ENCODE assay signal across 8 mouse cellular contexts in genomic region chr4:147936331-147936954, GRCm38 (mm10). TPM values are rescaled to one million over a fixed set of nuclear protein-coding genes. Genes with fewer than 3 reads are reported as not detected.
A peak's percentile ranks its signal among the peaks of the same experiment; 100 is the strongest.
DNase-seq lines count a peak whose midpoint lies in the region; ATAC-seq and TF ChIP-seq lines count a peak whose summit lies in the region.

TSS of gene Plod1 (minus strand) at chr4:147936767.

- CTCF ChIA-PET in Patski (lab: Charles Lee): interaction anchor here (1.4 kb wide), 1 partner anchor 17 kb away, joined by 4 read pairs; no protein-coding TSS in a partner anchor

- H3K27ac ChIP-seq in hindbrain, embryonic 11.5 days (ENCODE audit: low read depth, low read length): peak within 1 kb of the TSS; percentile 42; the same call in 1 of the 2 replicates
- H3K27ac ChIP-seq in lung, embryonic 16.5 days (ENCODE audit: low read length): peak within 1 kb of the TSS; percentile 65

- DNase-seq in Patski (ENCODE audit: low read depth, low spot score): no peak
- DNase-seq in cerebellum, postnatal 25 days: peak; percentile 74 to 85
- peak; percentile 52 to 71 for DNase-seq in frontal cortex, postnatal 14 days (ENCODE audit: low spot score in 2 of 2)
- DNase-seq in hindbrain, embryonic 11.5 days (ENCODE audit: low spot score): peak; percentile 82
- peak; percentile 74 for DNase-seq in layer of hippocampus, adult 9-11 months
- peak; percentile 78 for DNase-seq in ovary, adult 18-20 months (ENCODE audit: low spot score)
- DNase-seq in thymus, postnatal 10 days (ENCODE audit: low spot score in 2 of 2): peak; percentile 52 to 72

- no peaks in the 10 kb centered on the region for H3K36me3 ChIP-seq in hindbrain, embryonic 11.5 days (ENCODE audit: control insufficient read depth, insufficient read depth, low read length)
- no peaks in the 10 kb centered on the region for H3K36me3 ChIP-seq in lung, embryonic 16.5 days (ENCODE audit: control insufficient read depth, insufficient read depth, low read length)

- no peaks in the 10 kb centered on the region for H3K27me3 ChIP-seq in Patski
- H3K27me3 ChIP-seq in hindbrain, embryonic 11.5 days (ENCODE audit: control insufficient read depth, insufficient read depth, low read length): no peaks in the 10 kb centered on the region
- H3K27me3 ChIP-seq in lung, embryonic 16.5 days (ENCODE audit: control insufficient read depth, insufficient read depth, low read depth, low read length): no peaks in the 10 kb centered on the region

- H3K4me3 ChIP-seq in hindbrain, embryonic 11.5 days (ENCODE audit: low read depth, low read length): peak within 1 kb of the TSS; percentile 62
- peak within 1 kb of the TSS; percentile 82 for H3K4me3 ChIP-seq in lung, embryonic 16.5 days (ENCODE audit: low read length)

- H3K9ac ChIP-seq in hindbrain, embryonic 11.5 days (ENCODE audit: low read depth, low read length): peak within 1 kb of the TSS; percentile 65
- H3K9ac ChIP-seq in lung, embryonic 16.5 days (ENCODE audit: low read length): peak within 1 kb of the TSS; percentile 85

- POLR2A ChIA-PET in Patski (lab: Charles Lee): interaction anchor here (0.9 to 1.4 kb wide), 2 partner anchors 27 to 31 kb away, joined by 3 to 4 read pairs; no protein-coding TSS in a partner anchor

- H3K9me3 ChIP-seq in hindbrain, embryonic 11.5 days (ENCODE audit: control insufficient read depth, low read length): no peaks in the 10 kb centered on the region
- H3K9me3 ChIP-seq in lung, embryonic 16.5 days (ENCODE audit: control insufficient read depth, low read length): no peaks in the 10 kb centered on the region

- no peak for TF ChIP-seq CTCF in Patski (IDR thresholded peaks at IDR 0.05)

- in situ Hi-C loops in Patski (cut with MboI; ENCODE audit: low pct_unique_long_range_greater_than_20kb): no loop called here

- WGBS in hindbrain, embryonic 11.5 days: 0% methylated on average over 46 of the region's 51 CpGs
- under 1% methylated on average over 44 of the region's 51 CpGs for WGBS in lung, embryonic 16.5 days

- peak within 1 kb of the TSS; percentile 90 for H3K4me2 ChIP-seq in hindbrain, embryonic 11.5 days (replicated peaks; ENCODE audit: low read depth, low read length)
- peak within 1 kb of the TSS; percentile 87 for H3K4me2 ChIP-seq in lung, embryonic 16.5 days (ENCODE audit: low read depth, low read length)

- H3K4me1 ChIP-seq in hindbrain, embryonic 11.5 days (replicated peaks; ENCODE audit: control insufficient read depth, insufficient read depth, low read length): peaks cover under 1% of the 10 kb centered on the region; the same call in 1 of the 2 replicates
- H3K4me1 ChIP-seq in lung, embryonic 16.5 days (replicated peaks; ENCODE audit: control insufficient read depth, insufficient read depth, low read length): peaks cover 15% of the 10 kb centered on the region

- peak; percentile 65 for ATAC-seq in Patski
- ATAC-seq in hindbrain, embryonic 11.5 days (ENCODE audit: low FRiP score): peak; percentile 50
- peak; percentile 77 for ATAC-seq in lung, embryonic 16.5 days (ENCODE audit: low read depth)

RNA-seq across cellular contexts. Expression of gene Plod1, which starts in this region (rescaled TPM):
- 39.3 TPM for polyA plus RNA-seq in Patski (2021)
- polyA plus RNA-seq in hindbrain, embryonic 11.5 days (2014; fragmentation: Nextera tagmentation; extraction: Ambion mirVana): 28.2 and 28.7 TPM in 2 replicates
- polyA plus RNA-seq in lung, embryonic 16.5 days (2015; fragmentation: Nextera tagmentation; extraction: Ambion mirVana): 50.8 and 51.4 TPM in 2 replicates
